Mouse (Mus musculus): ENCODE measurements around the gene Phf13.

DNA sequence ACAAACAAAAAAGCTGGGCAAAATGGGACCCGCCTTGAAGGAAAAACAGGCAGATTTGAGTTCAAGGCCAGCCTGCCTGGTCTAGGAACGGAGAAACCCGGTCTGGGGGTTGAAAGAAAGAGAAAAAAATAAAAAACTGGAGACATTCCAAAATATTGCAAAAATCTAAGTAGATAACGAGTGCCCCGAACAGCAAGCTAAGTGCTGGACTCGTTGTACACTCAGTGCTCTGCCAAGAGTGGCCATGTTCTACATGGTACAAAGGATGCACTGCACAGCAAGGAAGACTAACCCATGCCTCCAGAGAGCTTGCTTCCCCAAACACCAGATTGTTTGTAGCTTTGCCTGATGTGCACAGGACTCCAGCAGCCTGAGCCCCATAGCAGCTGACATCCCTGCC is 3.0 kb downstream of the Phf13 start:
- TF ChIP-seq CTCF (IDR thresholded peaks at IDR 0.05) (no peak), EP300 (IDR thresholded peaks at IDR 0.05) (0 out of 2 replicates have a peak, but pooled peaks have one; percentile 27)
